Mouse (Mus musculus) frontal cortex, postnatal 10 days (tissue): ENCODE results near the gene Fam102b.

Experiments used
- DNase-seq, 2 experiments: peaks; one replicate each; pipeline ENCODE4 v3.0.0; 2022; ENCODE audit warnings: low spot score in 2 of 2, mixed read lengths in 1 of 2

The Fam102b gene

DNA sequence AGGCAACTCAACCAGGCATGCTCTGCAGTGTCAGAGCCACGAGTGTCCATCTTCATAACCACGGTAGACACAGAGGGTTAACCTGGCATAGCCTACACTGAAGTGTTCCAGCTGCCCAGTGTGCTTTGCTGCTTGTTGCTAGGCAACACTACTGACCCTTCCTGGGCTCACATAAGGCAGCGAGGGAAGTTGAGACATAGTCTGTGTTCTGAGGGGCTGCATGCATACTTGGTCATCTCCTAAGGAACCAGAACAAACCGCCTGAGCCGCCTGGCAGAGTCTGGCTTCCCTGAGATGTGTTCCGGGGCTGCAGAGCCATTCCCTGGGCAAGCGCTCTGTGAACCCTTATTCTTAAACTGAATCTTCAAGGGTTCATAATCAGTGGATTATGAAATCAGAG is 66.2 kb downstream of the Fam102b start:
- peak in 1 of 2 experiments; percentile 43 for DNase-seq

DNA sequence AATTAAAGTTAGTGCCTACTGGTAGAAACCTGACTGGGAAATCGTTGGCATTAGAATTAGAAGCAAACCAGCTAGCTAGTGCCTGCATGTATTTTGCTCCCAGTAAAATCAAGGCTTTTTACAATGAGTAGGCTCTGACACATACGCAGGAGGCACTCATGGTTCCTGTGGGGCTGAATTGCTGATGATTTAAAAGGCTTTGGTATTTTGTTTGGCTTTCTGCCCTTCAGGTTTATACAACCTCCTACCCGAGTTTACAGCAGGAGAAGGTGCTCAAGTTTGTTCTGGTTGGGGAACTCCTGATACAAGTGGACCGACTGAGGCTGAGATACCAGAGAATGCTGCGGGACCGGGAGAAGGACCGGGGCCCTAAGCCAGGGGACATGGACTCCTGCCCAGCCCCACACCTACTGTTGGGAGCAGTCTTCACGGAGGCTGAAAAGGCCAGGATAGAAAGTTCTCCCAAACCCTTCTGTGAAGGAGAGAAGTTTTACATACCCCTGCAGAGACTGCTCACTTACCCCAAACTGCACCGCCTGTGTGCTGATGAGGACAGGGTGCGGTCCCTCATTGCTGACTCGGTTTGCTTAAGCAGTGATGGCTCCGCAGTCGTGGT is 67.6 kb downstream of the Fam102b start:
- no peak for DNase-seq

DNA sequence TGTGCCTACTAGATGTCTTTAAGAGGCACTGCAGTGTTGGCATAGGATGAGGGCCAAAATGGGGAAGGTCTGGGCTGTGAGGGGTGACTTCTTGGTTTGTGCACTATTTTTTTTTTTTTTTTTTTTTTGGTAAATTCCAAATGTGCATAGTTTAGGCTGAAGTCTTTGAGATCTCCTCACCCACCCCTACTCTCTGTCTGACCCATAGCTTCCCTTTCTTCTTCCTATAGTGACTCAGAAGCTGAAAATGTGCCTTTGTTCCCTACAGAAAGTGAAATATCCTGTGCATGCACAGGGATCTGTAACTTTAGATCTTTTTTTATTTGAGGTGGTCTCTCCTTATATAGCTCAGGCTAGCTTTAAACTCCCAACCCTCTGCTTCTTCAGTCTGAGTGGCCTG is 69.4 kb downstream of the Fam102b start:
- DNase-seq, result no peak

DNA sequence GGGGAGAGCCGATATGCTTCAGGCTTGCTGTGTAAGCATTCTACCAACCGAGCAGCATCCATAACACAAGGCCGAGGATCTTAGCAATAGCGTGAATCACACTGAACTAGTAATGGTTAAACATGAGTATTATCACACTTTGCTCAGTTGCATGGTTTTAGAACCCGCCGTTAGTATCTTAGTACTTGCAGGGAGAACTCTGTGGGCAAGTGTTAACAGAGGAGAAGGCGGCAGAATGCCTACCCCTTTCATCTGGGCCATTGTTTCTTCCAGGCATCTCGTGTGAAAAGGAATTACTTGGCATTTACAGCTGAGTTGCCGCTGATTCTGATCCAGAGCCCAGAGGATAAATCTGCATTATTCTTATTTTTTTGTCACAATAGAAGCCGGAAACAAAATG is 86.4 kb downstream of the Fam102b start:
- DNase-seq, result no peak

DNA sequence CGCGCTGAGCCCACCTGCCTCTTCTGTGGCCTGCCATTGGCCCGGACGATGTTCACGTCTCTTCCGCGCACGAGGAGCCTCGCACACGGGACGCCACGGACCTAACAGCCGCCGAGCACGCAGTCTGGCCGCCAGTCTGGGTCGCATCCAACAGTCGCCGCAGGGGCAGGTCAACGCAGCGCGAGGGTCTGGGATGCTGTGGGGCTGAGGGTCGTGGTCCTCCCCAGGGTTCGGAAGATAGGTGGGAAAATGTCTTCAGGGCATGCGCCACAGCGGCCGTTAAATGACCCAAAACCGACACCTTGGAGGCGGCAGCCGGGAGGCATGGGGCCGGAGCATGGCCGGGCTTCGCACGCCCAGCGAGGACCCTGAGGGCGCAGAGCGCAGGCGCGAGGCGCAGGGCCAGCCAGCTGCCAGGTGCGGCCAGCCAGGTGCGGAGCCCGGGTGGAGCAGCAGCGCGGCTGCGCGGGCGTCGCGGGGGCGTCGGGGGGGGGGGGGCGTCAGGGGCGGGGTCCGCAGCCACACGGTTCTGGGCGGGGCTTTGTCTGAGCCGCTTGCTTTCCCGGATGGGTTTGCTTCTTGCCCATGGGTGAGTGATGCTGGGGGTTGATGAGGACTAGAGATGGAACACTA is 87.3 kb downstream of the Fam102b start, which contains the start of gene Gm9857:
Gene Gm9857, minus strand, starts transcription at position 445 of the 633 bp plus-strand sequence.
- DNase-seq, result no peak

DNA sequence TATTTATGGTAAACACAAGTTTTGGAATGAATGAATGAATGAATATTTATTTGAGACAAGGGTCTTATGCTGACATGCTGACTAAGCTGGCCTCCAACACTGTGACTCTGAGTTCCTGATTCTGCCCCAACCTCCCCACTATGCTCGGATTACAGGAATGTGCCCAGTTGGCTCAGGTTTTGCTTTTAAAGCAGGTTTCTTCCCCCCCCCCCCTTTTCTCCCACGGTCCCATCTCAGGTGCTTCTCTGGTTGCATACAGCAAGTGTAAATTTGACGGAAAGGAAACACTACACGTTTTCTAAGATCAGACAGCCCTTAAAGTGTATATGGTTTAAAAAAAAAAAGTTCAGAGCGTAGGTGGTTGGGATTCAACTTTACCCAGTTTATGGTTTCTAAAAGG is 87.8 kb downstream of the Fam102b start, which contains the start of gene Henmt1:
Gene Henmt1, plus strand, starts transcription at position 301 of the 400 bp plus-strand sequence.
- no peak for DNase-seq

DNA sequence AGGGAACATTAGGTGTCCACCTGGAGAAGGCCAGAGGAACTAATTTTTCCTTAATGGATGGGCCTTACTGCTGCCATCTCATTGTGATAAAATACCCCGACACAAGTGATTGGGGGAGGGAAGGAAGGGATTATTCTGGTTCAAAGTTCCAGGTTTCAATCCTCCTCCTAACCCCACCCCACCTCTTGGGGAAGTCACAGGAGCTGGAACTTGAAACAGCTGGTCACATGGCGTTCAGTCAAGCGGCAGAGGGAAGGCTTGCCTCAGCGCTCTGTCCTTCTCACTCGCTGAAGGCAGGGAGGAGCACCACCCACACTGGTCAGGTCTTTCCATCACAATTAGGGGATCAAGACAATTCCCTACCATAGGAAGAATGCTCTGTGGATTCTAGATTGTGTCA is 88.7 kb downstream of the Fam102b start:
- no peak for DNase-seq

DNA sequence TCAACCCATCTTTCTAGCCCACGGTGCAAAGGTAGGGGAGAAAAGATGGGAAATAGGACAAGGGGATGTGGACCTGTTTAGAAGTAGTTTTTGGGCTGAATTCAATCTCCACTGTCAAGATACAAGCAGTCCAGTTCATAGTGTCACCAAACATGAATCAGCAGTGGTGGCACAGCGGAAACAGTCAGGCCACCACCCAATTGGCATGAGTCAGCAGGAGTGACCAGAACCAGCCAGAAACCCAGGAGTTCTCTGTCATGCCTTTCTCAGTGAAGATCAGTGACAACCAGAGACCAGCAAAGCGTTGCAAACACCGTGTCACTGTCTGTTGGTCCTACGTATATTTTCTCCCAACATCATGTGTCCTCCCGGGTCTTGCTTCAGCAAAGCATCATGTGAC is 93.8 kb downstream of the Fam102b start:
- DNase-seq, result no peak

DNA sequence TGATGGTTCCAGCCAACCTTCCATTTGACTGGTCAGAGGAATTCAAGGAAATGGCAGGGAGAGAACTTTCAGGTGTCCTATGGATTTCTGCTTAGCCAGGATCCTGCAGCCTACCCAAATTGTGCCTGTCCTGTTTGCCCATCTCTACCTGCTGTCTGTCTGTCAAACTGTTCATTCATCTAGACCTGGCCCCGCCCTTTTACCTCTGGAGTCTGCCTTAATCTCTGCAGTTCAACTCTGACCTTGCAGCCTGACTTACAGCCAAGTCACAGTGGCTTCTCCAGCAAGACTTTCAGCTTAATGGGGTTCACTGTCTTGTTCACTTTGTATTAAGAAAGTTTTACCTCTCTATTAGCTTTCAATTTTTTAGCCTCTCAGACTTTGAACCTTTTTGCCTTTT is 101.1 kb downstream of the Fam102b start:
- no peak for DNase-seq

DNA sequence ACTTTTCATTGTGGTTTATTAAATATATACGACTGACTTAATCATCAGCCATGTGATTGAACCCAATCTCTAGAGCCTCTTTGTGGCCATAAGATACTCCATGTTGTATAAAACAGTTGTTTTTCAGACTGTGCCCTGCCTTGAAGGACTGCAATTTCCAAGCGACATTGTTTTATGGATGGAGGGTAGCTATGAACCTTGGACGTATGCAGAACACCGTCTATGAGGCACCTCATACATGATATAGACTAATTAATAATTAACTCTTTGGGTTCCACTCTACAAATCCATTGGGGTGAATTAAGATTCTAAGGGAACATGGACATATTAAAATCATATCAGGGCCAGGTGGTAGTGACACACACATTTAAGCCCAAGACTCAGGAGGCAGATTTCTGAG is 101.7 kb downstream of the Fam102b start:
- no peak for DNase-seq

DNA sequence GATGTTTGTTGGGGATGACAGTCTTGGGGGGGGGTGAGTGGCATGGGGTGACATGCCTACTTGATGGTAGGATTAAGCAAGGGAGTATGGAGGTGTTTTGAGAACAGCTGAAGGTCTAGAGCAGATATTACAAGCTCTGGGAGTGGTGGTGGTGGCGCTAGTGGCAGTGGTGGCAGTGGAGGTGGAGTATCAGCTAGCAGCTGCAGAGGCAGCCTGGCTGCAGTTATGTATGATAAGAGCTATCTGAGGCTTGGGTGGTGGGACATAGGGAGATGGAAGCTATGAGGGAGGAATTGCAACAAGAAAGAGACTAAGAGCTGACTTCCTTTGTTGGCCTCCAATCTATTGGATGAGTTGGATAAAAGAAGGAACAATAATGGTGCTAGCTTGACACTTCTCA is 105.6 kb downstream of the Fam102b start:
- no peak for DNase-seq
